Mouse (Mus musculus): ENCODE results near the gene Tpm1. TPM values are rescaled to one million over a fixed set of nuclear protein-coding genes. Genes with fewer than 3 reads are reported as not detected.
A peak's percentile ranks its signal among the peaks of the same experiment; 100 is the strongest.

Gene Tpm1
- polyA plus RNA-seq, 1 experiment from 2014 or later, result 369 TPM

- peaks cover 63% of the 10 kb centered on the region for H3K4me1 ChIP-seq
- H3K27ac ChIP-seq (replicated peaks), result peak overlapping the region; percentile 69
- no peaks in the 10 kb centered on the region for H3K36me3 ChIP-seq (replicated peaks)
- no peaks in the 10 kb centered on the region for H3K27me3 ChIP-seq (replicated peaks; ENCODE audit: low read depth, poor library complexity, severe bottlenecking)
- 26% methylated on average over 11 of the region's 11 CpGs for WGBS
- no peaks in the 10 kb centered on the region for H3K9me3 ChIP-seq
- H3K4me3 ChIP-seq, result no peak overlapping the region
- peak; percentile 67 for DNase-seq (ENCODE audit: low spot score)
Observed at GRCm38 (mm10) chr9:67008781-67009180, 40.4 kb downstream of the Tpm1 start.

- Histone ChIP-seq H3K36me3 (replicated peaks) (no peaks in the 10 kb centered on the region), H3K27ac (replicated peaks) (peak overlapping the region; percentile 48), H3K9me3 (no peaks in the 10 kb centered on the region), H3K4me3 (no peak overlapping the region), H3K4me1 (peaks cover 48% of the 10 kb centered on the region), H3K27me3 (replicated peaks; ENCODE audit: low read depth, poor library complexity, severe bottlenecking) (no peaks in the 10 kb centered on the region)
- DNase-seq (ENCODE audit: low spot score), result no peak
- 74% methylated on average over 4 of the region's 4 CpGs for WGBS
Observed at GRCm38 (mm10) chr9:67006376-67006775, 42.8 kb downstream of the Tpm1 start.

DNA sequence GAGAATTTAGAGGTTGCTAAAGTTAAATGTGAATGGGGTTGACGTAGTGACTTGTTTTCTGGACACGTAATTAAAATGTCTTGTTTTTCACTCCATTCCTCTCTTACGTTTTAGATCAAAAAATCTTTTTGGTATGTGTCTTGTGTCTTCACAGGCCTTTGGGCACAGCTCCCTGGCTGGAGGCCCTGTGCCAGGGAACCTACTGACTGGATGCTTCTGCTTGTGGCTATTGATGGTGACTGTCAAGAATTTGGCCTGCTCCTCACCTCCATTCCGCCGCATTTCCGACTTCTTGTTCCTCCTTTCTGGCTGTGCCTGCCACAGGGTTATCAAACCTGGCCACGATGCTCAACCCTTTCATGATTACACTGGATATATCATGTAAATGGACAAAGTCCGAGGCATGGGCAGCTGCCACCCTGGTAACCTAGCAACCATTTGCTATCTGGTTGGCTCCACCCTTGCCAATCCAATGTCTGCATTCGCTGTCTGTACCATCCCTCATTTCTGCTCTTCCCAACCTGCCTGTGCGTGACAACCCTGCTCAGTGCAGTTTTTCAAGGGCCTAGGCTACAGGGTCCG lies 44.0 kb downstream of the Tpm1 start:
- Histone ChIP-seq H3K4me1 (peaks cover 47% of the 10 kb centered on the region), H3K4me3 (no peak overlapping the region), H3K36me3 (replicated peaks) (no peaks in the 10 kb centered on the region), H3K27me3 (replicated peaks; ENCODE audit: low read depth, poor library complexity, severe bottlenecking) (no peaks in the 10 kb centered on the region), H3K9me3 (no peaks in the 10 kb centered on the region), H3K27ac (replicated peaks) (no peak overlapping the region)
- 89% methylated on average over 11 of the region's 11 CpGs for WGBS
- DNase-seq (ENCODE audit: low spot score), result no peak

GRCm38 (mm10) chr9:67003656-67004055 lies 45.5 kb downstream of the Tpm1 start:
- Histone ChIP-seq H3K4me3 (no peak overlapping the region), H3K27me3 (replicated peaks; ENCODE audit: low read depth, poor library complexity, severe bottlenecking) (no peaks in the 10 kb centered on the region), H3K36me3 (replicated peaks) (no peaks in the 10 kb centered on the region), H3K9me3 (no peaks in the 10 kb centered on the region), H3K4me1 (peaks cover 35% of the 10 kb centered on the region), H3K27ac (replicated peaks) (no peak overlapping the region)
- 50% methylated on average over 4 of the region's 4 CpGs for WGBS
- no peak for DNase-seq (ENCODE audit: low spot score)

- no peak overlapping the region for H3K4me3 ChIP-seq
- no peaks in the 10 kb centered on the region for H3K9me3 ChIP-seq
- no peaks in the 10 kb centered on the region for H3K36me3 ChIP-seq (replicated peaks)
- H3K27me3 ChIP-seq (replicated peaks; ENCODE audit: low read depth, poor library complexity, severe bottlenecking), result no peaks in the 10 kb centered on the region
- 34% methylated on average over 4 of the region's 4 CpGs for WGBS
- H3K27ac ChIP-seq (replicated peaks), result no peak overlapping the region
- peaks cover 30% of the 10 kb centered on the region for H3K4me1 ChIP-seq
- DNase-seq (ENCODE audit: low spot score), result no peak
Observed at GRCm38 (mm10) chr9:67003156-67003555, 46.0 kb downstream of the Tpm1 start.

GRCm38 (mm10) chr9:67001506-67001905 lies 47.7 kb downstream of the Tpm1 start:
- Histone ChIP-seq H3K36me3 (replicated peaks) (no peaks in the 10 kb centered on the region), H3K4me1 (peaks cover 17% of the 10 kb centered on the region), H3K9me3 (no peaks in the 10 kb centered on the region), H3K27me3 (replicated peaks; ENCODE audit: low read depth, poor library complexity, severe bottlenecking) (no peaks in the 10 kb centered on the region), H3K4me3 (no peak overlapping the region), H3K27ac (replicated peaks) (no peak overlapping the region)
- WGBS, result 80% methylated on average over 4 of the region's 4 CpGs
- no peak for DNase-seq (ENCODE audit: low spot score)

DNA sequence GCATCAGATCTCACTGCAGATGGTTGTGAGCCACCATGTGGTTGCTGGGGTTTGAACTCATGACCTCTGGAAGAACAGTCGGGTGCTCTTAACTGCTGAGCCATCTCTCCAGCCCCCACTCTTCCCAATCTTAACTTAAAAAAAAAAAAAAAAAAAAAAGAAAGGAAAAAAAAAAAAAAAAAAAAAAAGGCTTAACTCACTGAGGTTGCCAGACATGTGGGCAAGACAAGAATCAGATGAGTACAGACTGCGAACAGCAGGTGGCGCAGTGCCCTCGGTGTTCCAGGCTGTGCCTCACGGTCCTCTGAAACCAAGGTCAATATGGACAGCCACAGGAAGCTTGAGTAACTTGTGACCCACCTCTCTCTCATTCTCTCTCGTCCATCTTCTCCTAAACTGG lies 48.2 kb downstream of the Tpm1 start:
- peak; percentile 90 for DNase-seq (ENCODE audit: low spot score)
- Histone ChIP-seq H3K4me3 (no peak overlapping the region), H3K27ac (replicated peaks) (no peak overlapping the region), H3K4me1 (peaks cover 12% of the 10 kb centered on the region), H3K36me3 (replicated peaks) (no peaks in the 10 kb centered on the region), H3K27me3 (replicated peaks; ENCODE audit: low read depth, poor library complexity, severe bottlenecking) (no peaks in the 10 kb centered on the region), H3K9me3 (no peaks in the 10 kb centered on the region)
- WGBS, result 4% methylated on average over 6 of the region's 6 CpGs

- Histone ChIP-seq H3K4me3 (no peak overlapping the region), H3K27ac (replicated peaks) (no peak overlapping the region), H3K9me3 (no peaks in the 10 kb centered on the region), H3K4me1 (0 out of 2 replicates have a peak, but pooled peaks cover 8% of the 10 kb centered on the region), H3K27me3 (replicated peaks; ENCODE audit: low read depth, poor library complexity, severe bottlenecking) (no peaks in the 10 kb centered on the region), H3K36me3 (replicated peaks) (no peaks in the 10 kb centered on the region)
- DNase-seq (ENCODE audit: low spot score), result no peak
- 92% methylated on average over 8 of the region's 8 CpGs for WGBS
Observed at GRCm38 (mm10) chr9:66999698-67000097, 49.5 kb downstream of the Tpm1 start.

DNA sequence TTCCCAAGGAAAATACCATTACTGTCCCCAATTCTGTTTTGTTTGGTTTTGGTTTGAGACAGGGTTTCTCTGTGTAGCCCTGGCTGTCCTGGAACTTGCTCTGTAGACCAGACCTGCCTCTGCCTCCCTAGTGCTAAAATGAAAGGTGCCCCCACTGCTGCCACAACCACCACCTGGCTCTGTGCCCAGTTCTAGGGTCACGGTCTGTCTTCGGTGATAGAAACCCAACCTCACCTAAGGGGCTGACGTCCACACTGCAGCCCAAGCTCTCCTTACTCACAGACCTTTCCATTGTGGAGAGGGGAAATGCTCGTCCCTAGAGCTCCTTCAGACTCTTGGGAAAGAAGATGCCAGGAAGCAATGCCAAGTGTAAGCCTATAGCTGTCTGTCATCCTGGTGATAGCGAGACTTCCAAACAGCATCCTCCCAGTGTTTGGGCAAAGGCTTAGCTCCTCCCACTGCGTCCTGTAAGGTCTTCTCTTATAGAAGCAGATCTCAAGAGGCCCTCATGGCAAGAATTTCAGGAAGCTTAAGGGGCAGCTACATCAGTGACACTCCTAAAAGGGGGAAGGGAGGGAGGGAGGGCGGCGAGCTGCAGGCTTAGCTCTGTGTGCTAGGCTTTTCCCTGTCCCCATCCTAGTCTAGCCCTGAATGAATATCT lies 57.3 kb downstream of the Tpm1 start:
- no peaks in the 10 kb centered on the region for H3K27me3 ChIP-seq (replicated peaks; ENCODE audit: low read depth, poor library complexity, severe bottlenecking)
- WGBS, result 77% methylated on average over 8 of the region's 8 CpGs
- H3K4me1 ChIP-seq, result peaks cover 29% of the 10 kb centered on the region
- no peak overlapping the region for H3K27ac ChIP-seq (replicated peaks)
- H3K4me3 ChIP-seq, result no peak overlapping the region
- H3K36me3 ChIP-seq (replicated peaks), result no peaks in the 10 kb centered on the region
- no peak for DNase-seq (ENCODE audit: low spot score)
- H3K9me3 ChIP-seq, result no peaks in the 10 kb centered on the region

DNA sequence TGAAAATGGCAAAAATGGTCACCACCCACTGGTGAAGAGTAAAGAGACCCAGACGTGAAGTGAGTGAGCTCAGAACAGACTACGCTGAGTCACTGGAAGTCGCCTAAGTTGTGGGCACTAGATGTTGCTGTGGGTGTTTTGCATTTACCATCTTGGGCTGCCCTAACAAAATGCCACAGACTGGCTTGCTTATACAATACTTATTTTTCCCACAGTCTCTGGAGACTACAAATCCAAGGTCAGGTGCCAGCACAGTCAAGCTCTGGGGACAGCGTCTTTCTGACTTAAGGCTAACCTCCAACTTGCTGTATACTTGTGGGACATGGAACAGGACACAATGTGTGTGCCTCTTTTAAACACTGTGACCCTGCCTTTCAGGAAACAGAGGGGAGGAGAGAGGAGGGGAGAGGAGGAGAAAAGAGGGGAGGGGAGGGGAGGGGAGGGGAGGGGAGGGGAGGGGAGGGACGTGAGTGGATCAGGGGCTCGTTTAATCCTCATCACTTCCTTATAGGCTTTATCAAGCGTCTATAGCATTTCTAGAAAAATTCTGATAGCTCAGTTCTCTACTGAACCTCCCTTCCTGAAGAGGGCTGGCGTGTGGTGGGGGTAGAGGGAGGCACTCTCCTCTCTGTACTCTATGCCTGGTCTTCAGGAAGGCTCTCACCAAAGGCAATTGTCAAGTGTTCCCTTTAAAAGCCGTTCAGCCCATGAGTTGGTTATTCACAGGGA lies 58.0 kb downstream of the Tpm1 start:
- H3K4me1 ChIP-seq, result peaks cover 32% of the 10 kb centered on the region
- no peaks in the 10 kb centered on the region for H3K36me3 ChIP-seq (replicated peaks)
- no peaks in the 10 kb centered on the region for H3K27me3 ChIP-seq (replicated peaks; ENCODE audit: low read depth, poor library complexity, severe bottlenecking)
- no peak overlapping the region for H3K27ac ChIP-seq (replicated peaks)
- no peaks in the 10 kb centered on the region for H3K9me3 ChIP-seq
- 66% methylated on average over 9 of the region's 9 CpGs for WGBS
- H3K4me3 ChIP-seq, result no peak overlapping the region
- no peak for DNase-seq (ENCODE audit: low spot score)

- Histone ChIP-seq H3K4me1 (peaks cover 32% of the 10 kb centered on the region), H3K4me3 (no peak overlapping the region), H3K27ac (replicated peaks) (no peak overlapping the region), H3K9me3 (no peaks in the 10 kb centered on the region), H3K27me3 (replicated peaks; ENCODE audit: low read depth, poor library complexity, severe bottlenecking) (no peaks in the 10 kb centered on the region), H3K36me3 (replicated peaks) (no peaks in the 10 kb centered on the region)
- no peak for DNase-seq (ENCODE audit: low spot score)
- WGBS, result 89% methylated on average over 5 of the region's 5 CpGs
Observed at GRCm38 (mm10) chr9:66990046-66990445, 59.2 kb downstream of the Tpm1 start.

DNA sequence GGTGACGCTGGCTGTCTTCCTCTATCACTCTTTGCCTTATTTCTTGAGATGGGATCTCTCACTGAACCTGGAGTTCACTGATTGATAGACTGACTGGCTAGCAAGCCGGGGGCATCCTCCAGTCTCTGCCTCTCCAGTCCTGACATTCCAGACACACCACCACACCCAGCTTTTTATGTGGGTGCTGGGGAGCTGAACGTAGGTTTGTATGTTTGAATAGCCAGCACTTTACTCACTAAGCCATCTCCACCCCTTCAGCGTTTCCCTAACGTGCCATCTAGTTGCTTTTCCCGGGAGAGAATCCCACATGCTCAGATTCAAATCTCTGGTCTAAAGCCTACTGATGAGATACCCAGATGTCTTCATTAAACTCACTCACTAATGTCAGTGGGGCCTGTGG lies 59.6 kb downstream of the Tpm1 start:
- Histone ChIP-seq H3K4me1 (peaks cover 32% of the 10 kb centered on the region), H3K4me3 (no peak overlapping the region), H3K36me3 (replicated peaks) (no peaks in the 10 kb centered on the region), H3K9me3 (no peaks in the 10 kb centered on the region), H3K27me3 (replicated peaks; ENCODE audit: low read depth, poor library complexity, severe bottlenecking) (no peaks in the 10 kb centered on the region), H3K27ac (replicated peaks) (no peak overlapping the region)
- no peak for DNase-seq (ENCODE audit: low spot score)
- WGBS, result 84% methylated on average over 6 of the region's 6 CpGs

DNA sequence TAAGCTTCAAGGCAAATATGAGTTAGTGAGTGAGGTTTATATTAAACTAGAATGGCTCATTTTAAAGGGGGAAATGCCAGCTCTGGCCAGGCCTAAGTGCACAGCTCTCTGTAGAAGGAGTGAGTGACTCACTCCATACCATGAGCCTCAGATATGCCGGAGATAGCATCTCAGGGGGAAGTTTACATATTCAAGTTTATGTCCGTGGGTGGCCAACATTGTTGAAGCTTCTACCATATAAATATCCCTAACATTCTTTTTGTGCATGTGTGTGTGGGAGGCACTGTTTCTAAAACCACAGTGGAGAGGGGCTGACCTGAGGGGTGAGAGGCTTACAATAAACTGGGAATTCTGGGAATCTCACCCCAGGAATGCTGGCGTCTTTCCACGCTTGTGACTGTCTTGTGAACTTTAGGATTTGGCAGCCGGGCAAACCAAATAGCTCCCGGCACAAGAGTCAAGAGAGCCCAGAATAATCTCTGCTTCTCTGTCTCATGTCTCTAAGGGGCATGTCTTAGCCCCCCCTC lies 60.3 kb downstream of the Tpm1 start:
- no peaks in the 10 kb centered on the region for H3K27me3 ChIP-seq (replicated peaks; ENCODE audit: low read depth, poor library complexity, severe bottlenecking)
- no peak for DNase-seq (ENCODE audit: low spot score)
- no peaks in the 10 kb centered on the region for H3K36me3 ChIP-seq (replicated peaks)
- H3K9me3 ChIP-seq, result no peaks in the 10 kb centered on the region
- no peak overlapping the region for H3K4me3 ChIP-seq
- no peak overlapping the region for H3K27ac ChIP-seq (replicated peaks)
- H3K4me1 ChIP-seq, result peaks cover 35% of the 10 kb centered on the region
- 67% methylated on average over 6 of the region's 6 CpGs for WGBS
